Mouse (Mus musculus) Patski (cell line): ENCODE results near the gene Lrrc75a. TPM values are rescaled to one million over a fixed set of nuclear protein-coding genes. Genes with fewer than 3 reads are reported as not detected.

Experiments used
- ATAC-seq: fragments of 100-300 bp; one replicate; pipeline ENCODE4 v1.8.0; 2021
- CTCF ChIA-PET: fragments of 350-600 bp; sonication (Branson Sonifier 250); formaldehyde crosslinking; loops from one replicate; lab custom pipeline; 2022; ENCODE audit warnings: inconsistent platforms; lab: Charles Lee
- POLR2A ChIA-PET: fragments of 350-600 bp; sonication (Branson Sonifier 250); formaldehyde crosslinking; loops from one replicate; lab custom pipeline; 2022; ENCODE audit warnings: antibody characterized with exemption, inconsistent platforms; lab: Charles Lee
- DNase-seq: peaks from one replicate; pipeline ENCODE4 v3.0.0-alpha.2; 2011; ENCODE audit warnings: low read depth, low spot score
- H3K27me3 ChIP-seq: fragments of 371-371 bp; one replicate; pipeline ENCODE4 v1.5.1; 2021
- CTCF ChIP-seq: fragments of 100-300 bp; IDR thresholded peaks from one replicate; pipeline ENCODE4 v1.5.1; 2021
- in situ Hi-C: fragments of 300-500 bp; cut with MboI; formaldehyde crosslinking; loops from 3 replicates; pipeline ENCODE4 v1.11.1; 2018; ENCODE audit warnings: low pct_unique_long_range_greater_than_20kb, mixed read lengths
- polyA plus RNA-seq: library from polyadenylated mRNA; unstranded; gene quantifications from one replicate; pipeline ENCODE4 v1.2.3, GENCODE M21; 2021

Gene Lrrc75a
- polyA plus RNA-seq, 1 experiment from 2014 or later, result 6.2 TPM

- TF ChIP-seq CTCF, result no peak
- DNase-seq (no peak), ATAC-seq (no peak)
- in situ Hi-C loops, result no loop called here
- ChIA-PET POLR2A (no interaction called here), CTCF (interaction anchor here (2.1 kb wide), 1 partner anchor 54 kb away, joined by 6 read pairs; no protein-coding TSS in a partner anchor)
- no peaks in the 10 kb centered on the region for H3K27me3 ChIP-seq
Observed at GRCm38 (mm10) chr11:62621586-62622283, 26.6 kb downstream of the Lrrc75a start.

DNA sequence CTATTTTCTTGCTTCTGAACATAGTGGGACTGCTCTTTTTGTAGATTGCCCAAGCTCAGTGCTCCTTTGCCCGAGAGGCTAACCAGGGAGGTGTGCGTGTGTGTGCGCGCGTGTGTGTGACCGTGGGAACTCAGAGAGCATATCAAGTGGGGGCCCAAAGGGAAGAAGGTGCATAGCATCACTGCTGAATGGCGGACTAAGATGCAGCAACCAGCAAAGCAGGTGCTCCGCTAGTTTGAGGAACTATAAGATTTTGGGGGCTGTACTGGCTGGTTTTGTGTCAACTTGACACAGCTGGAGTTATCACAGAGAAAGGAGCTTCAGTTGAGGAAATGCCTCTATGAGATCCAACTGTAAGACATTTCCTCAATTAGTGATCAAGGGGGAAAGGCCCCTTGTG is 27.2 kb downstream of the Lrrc75a start:
- POLR2A ChIA-PET, result no interaction called here
- H3K27me3 ChIP-seq, result no peaks in the 10 kb centered on the region

GRCm38 (mm10) chr11:62615456-62615855 is 32.9 kb downstream of the Lrrc75a start:
- TF ChIP-seq CTCF, result no peak
- ChIA-PET CTCF (interaction anchor here (1.3 kb wide), 1 partner anchor 45 kb away, joined by 3 read pairs; no protein-coding TSS in a partner anchor), POLR2A (no interaction called here)
- in situ Hi-C loops, result no loop called here
- DNase-seq (no peak), ATAC-seq (no peak)
- no peaks in the 10 kb centered on the region for H3K27me3 ChIP-seq

More for the DNA sequence above, 27.2 kb downstream of the Lrrc75a start:
- in situ Hi-C loops, result no loop called here
- DNase-seq (no peak), ATAC-seq (no peak)
- CTCF ChIA-PET, result interaction anchor here (1.1 kb wide), 1 partner anchor 29 kb away, joined by 3 read pairs; no protein-coding TSS in a partner anchor
- no peak for TF ChIP-seq CTCF

- in situ Hi-C loops, result loop anchor here (5.0 kb wide), 2 partner anchors 32 to 62 kb away; partner anchors contain the start of genes Lrrc75a and Mmgt2
- no peak for TF ChIP-seq CTCF
- no peak for DNase-seq
- H3K27me3 ChIP-seq, result no peaks in the 10 kb centered on the region
- ChIA-PET CTCF (interaction anchor here (1.2 to 2.4 kb wide), 5 partner anchors 10 to 73 kb away, joined by 3 to 31 read pairs (median 4); no protein-coding TSS in a partner anchor), POLR2A (interaction anchor here (1.3 to 1.8 kb wide), 2 partner anchors 11 to 35 kb away, joined by 3 to 6 read pairs; no protein-coding TSS in a partner anchor)
- no peak for ATAC-seq
Observed at GRCm38 (mm10) chr11:62614876-62615410, 33.4 kb downstream of the Lrrc75a start.

GRCm38 (mm10) chr11:62613657-62614365 is 34.5 kb downstream of the Lrrc75a start:
- ChIA-PET POLR2A (interaction anchor here (0.6 to 1.8 kb wide), 4 partner anchors 10 to 62 kb away, joined by 3 to 6 read pairs (median 4); no protein-coding TSS in a partner anchor), CTCF (interaction anchor here (0.6 to 2.4 kb wide), 16 partner anchors 10 to 88 kb away, joined by 3 to 31 read pairs (median 6); no protein-coding TSS in a partner anchor)
- in situ Hi-C loops, result loop anchor here (5.0 kb wide), 2 partner anchors 33 to 63 kb away; partner anchors contain the start of genes Lrrc75a and Mmgt2
- peak; percentile 54 for DNase-seq
- TF ChIP-seq CTCF, result peak; percentile 99
- H3K27me3 ChIP-seq, result no peaks in the 10 kb centered on the region
- peak; percentile 88 for ATAC-seq

- no peak for DNase-seq
- ChIA-PET CTCF (interaction anchor here (2.4 kb wide), 1 partner anchor 64 kb away, joined by 31 read pairs; no protein-coding TSS in a partner anchor), POLR2A (no interaction called here)
- TF ChIP-seq CTCF, result no peak
- in situ Hi-C loops, result loop anchor here (5.0 kb wide), 2 partner anchors 35 to 65 kb away; partner anchors contain the start of genes Lrrc75a and Mmgt2
- no peak for ATAC-seq
- H3K27me3 ChIP-seq, result no peaks in the 10 kb centered on the region
Observed at GRCm38 (mm10) chr11:62612604-62613003, 35.7 kb downstream of the Lrrc75a start.

DNA sequence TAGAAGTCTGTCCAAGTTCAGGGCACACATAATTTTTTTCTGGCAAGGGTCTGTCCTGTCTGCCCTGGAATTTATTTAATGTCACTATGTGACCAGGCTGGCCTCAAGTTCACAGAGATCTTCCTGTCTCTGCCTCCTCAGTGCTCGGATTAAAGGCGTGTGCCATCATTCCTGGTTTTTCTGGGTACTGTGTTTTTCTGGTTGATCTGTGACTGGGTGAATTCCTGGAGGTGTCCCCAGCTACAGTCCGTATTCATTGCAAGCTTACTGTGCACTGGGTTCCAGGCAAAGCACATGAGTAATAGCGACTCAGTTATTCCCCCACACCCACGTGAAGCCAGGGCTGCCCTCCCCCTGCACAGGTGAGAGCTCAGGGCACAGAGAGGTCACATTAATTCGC is 38.0 kb downstream of the Lrrc75a start:
- no peak for DNase-seq
- CTCF ChIA-PET, result interaction anchor here (1.2 to 2.0 kb wide), 2 partner anchors 65 to 66 kb away, joined by 4 to 5 read pairs; no protein-coding TSS in a partner anchor
- no peak for ATAC-seq
- H3K27me3 ChIP-seq, result no peaks in the 10 kb centered on the region
- POLR2A ChIA-PET, result no interaction called here
- no peak for TF ChIP-seq CTCF
- in situ Hi-C loops, result loop anchor here (5.0 kb wide), 2 partner anchors 37 to 67 kb away; partner anchors contain the start of genes Lrrc75a and Mmgt2

GRCm38 (mm10) chr11:62608826-62609675 is 39.3 kb downstream of the Lrrc75a start:
- CTCF ChIA-PET, result interaction anchor here (1.2 to 2.0 kb wide), 2 partner anchors 66 to 67 kb away, joined by 4 to 5 read pairs; no protein-coding TSS in a partner anchor
- POLR2A ChIA-PET, result no interaction called here
- no peak for TF ChIP-seq CTCF
- ATAC-seq, result no peak
- H3K27me3 ChIP-seq, result no peaks in the 10 kb centered on the region
- in situ Hi-C loops, result no loop called here
- DNase-seq, result no peak

DNA sequence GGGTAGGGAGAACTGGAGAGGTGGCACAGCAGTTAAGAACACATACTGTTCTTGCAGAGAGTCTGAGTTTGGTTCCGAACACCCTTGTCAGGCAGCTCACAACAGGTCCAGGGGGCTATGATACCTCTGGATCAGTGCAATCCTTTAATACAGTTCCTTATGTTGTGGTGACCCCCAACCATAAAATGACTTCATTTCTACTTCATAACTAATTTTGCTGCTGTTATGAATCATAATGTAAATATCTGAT is 40.4 kb downstream of the Lrrc75a start:
- DNase-seq, result no peak
- no peaks in the 10 kb centered on the region for H3K27me3 ChIP-seq
- ChIA-PET CTCF (interaction anchor here (1.3 to 1.7 kb wide), 2 partner anchors 54 to 85 kb away, joined by 3 to 7 read pairs; no protein-coding TSS in a partner anchor), POLR2A (no interaction called here)
- in situ Hi-C loops, result no loop called here
- TF ChIP-seq CTCF, result no peak
- ATAC-seq, result no peak
